Mouse (Mus musculus): ENCODE measurements at regions not wholly inside any gene's neighbourhood (a gene's known extent, or its start where the extent isn't known, plus 50 kb on each side); places are given as distances from the start of the nearest gene placed in this dataset.

DNA sequence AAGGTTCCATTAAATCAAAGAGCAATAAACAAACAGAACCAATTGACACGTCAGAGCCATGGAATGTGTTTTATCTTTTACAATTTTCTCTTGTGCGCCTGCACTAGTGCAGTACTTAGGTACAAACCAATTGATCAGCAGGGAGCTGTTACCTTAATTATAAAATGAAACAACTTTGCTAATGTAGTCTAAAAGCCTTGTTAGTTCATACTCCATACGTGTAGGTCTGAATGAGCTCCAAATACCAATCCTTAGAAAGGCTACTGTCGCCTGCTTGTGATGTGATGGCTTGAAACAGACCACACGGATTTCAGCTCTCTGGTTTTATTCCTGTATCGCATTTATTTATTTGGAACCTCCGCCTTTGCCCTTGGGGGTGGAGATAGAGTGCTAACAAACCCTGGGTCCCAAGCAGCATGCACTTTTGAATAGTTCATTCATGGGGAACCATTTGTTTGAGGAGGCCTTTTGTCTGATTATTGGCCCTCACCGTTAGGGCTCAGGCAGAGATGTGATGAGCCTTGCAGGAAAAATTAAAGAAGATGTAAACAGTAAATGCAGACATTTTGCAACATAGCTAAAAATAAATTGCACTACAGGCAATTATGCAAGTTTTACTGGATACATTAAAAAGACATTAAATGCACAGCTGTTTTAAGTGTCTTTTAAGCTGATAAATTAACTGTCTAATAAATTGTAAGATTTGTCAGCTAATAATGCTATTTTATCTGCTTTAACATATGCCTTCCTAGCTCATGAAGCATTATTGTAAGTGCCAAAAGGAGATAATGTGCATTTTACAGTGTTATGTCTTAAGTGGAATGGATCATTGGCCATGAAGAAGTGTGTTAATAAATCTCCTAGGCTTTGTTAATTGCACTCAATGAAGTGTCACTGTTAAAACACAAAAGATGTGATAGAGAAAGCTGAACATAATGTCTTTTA lies 496.0 kb upstream of the Pou3f4 start (continued):
- TF ChIP-seq MEF2A (IDR thresholded peaks at IDR 0.05; ENCODE audit: extremely low read depth, insufficient replicate concordance, low read depth, low read length, poor library complexity, severe bottlenecking): peak; percentile 43; the same call in 1 of the 2 replicates
- TF ChIP-seq RCOR1 (IDR thresholded peaks at IDR 0.05; ENCODE audit: low read depth, low read length): peak; percentile 44; the same call in 1 of the 2 replicates
- no peak for TF ChIP-seq TAL1 (IDR thresholded peaks at IDR 0.05; ENCODE audit: low read length)
- no peak for TF ChIP-seq USF1 (IDR thresholded peaks at IDR 0.05; ENCODE audit: low read depth, low read length)
- TF ChIP-seq POLR2A (IDR thresholded peaks at IDR 0.05; ENCODE audit: control insufficient read depth in 1 of 2, insufficient read depth in 1 of 2, low read depth in 1 of 2, low read length in 2 of 2, poor library complexity in 1 of 2): no peak
- peak; percentile 88 for TF ChIP-seq ETS1 (IDR thresholded peaks at IDR 0.05; ENCODE audit: low read depth, low read length)
- peak; percentile 43; the same call in 1 of the 2 replicates for TF ChIP-seq GATA1 (IDR thresholded peaks at IDR 0.05; ENCODE audit: low read depth, low read length)
- no peak for TF ChIP-seq ELF1 (IDR thresholded peaks at IDR 0.05; ENCODE audit: low read depth, low read length)
- no peak for TF ChIP-seq MAZ (IDR thresholded peaks at IDR 0.05; ENCODE audit: low read depth, low read length)
- no peak for TF ChIP-seq MYC (IDR thresholded peaks at IDR 0.05; ENCODE audit: low read depth, low read length)
- no peak for TF ChIP-seq HCFC1 (IDR thresholded peaks at IDR 0.05; ENCODE audit: low read depth, low read length)
- TF ChIP-seq SIN3A (IDR thresholded peaks at IDR 0.05; ENCODE audit: low read length): 0 out of 2 replicates have a peak, but pooled peaks have one; percentile 25
- no peak for TF ChIP-seq UBTF (IDR thresholded peaks at IDR 0.05; ENCODE audit: borderline replicate concordance, insufficient read depth, low read depth, low read length)
- no peak for TF ChIP-seq CHD2 (IDR thresholded peaks at IDR 0.05; ENCODE audit: low read length)
- no peak for TF ChIP-seq CTCF (IDR thresholded peaks at IDR 0.05 in 2 of 3, conservative IDR thresholded peaks at IDR 0.05 in 1 of 3; ENCODE audit: control insufficient read depth in 1 of 3, insufficient read depth in 1 of 3, low read depth in 2 of 3, low read length in 3 of 3, poor library complexity in 1 of 3, severe bottlenecking in 1 of 3)
- no peak for TF ChIP-seq MXI1 (IDR thresholded peaks at IDR 0.05; ENCODE audit: low read depth, low read length)
- TF ChIP-seq TBP (IDR thresholded peaks at IDR 0.05; ENCODE audit: low read depth, low read length): no peak
- TF ChIP-seq RAD21 (IDR thresholded peaks at IDR 0.05; ENCODE audit: low read depth, low read length): no peak

DNA sequence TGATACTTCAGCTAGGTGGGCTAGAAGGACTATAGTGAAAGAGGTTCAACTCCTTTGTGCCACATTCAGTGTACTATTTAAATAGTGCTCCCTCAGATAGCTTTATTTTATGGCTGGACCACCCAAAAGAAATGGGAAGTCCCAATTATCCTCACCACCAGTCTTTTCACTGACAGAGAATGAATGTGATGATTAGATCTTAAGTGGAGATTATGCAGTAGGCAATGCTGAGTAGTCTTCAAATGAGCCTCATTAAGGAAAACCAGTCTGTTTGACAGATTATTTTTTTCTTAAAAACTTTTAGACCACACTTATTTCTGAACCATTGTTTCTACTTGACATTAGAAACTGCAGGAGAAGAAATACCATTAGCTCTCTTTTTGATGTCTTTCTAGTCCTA lies 493.8 kb upstream of the Pou3f4 start:
- peaks cover 0 to 24% of the 10 kb centered on the region in 2 experiments; a peak in 2 of 4 replicates for H3K36me3 ChIP-seq (ENCODE audit: control insufficient read depth in 1 of 2, insufficient read depth in 2 of 2, low read length in 2 of 2)
- H3K4me3 ChIP-seq (ENCODE audit: control insufficient read depth in 1 of 2, insufficient read depth in 1 of 2, low read depth in 2 of 2, low read length in 2 of 2): no peak overlapping the region
- peak; percentile 59 for DNase-seq (ENCODE audit: low read depth, low spot score)
- H3K4me1 ChIP-seq (ENCODE audit: control insufficient read depth in 1 of 2, insufficient read depth in 2 of 2, low read length in 2 of 2): peaks cover 4 to 21% of the 10 kb centered on the region in 2 experiments; a peak in 3 of 4 replicates
- no peak overlapping the region; the same call in 1 of the 2 replicates for H3K27ac ChIP-seq (ENCODE audit: control insufficient read depth, low read depth, low read length)
- H3K9ac ChIP-seq (ENCODE audit: control insufficient read depth, low read depth, low read length, poor library complexity, severe bottlenecking): no peak overlapping the region
- H3K27me3 ChIP-seq (ENCODE audit: control insufficient read depth in 1 of 2, insufficient read depth in 2 of 2, low read length in 2 of 2): no peaks in the 10 kb centered on the region
- H3K9me3 ChIP-seq (replicated peaks; ENCODE audit: insufficient read depth, low read length): no peaks in the 10 kb centered on the region
- no peaks in the 10 kb centered on the region for H3K79me2 ChIP-seq (ENCODE audit: control insufficient read depth, insufficient read depth, low read length, poor library complexity)
- TF ChIP-seq CHD1 (IDR thresholded peaks at IDR 0.05; ENCODE audit: low read depth, low read length) (no peak), NRF1 (IDR thresholded peaks at IDR 0.05; ENCODE audit: insufficient read depth, low read depth, low read length, poor library complexity, severe bottlenecking) (no peak), USF1 (IDR thresholded peaks at IDR 0.05; ENCODE audit: low read depth, low read length) (no peak), SIN3A (IDR thresholded peaks at IDR 0.05; ENCODE audit: low read length) (peak; percentile 60; the same call in 1 of the 2 replicates), JUND (IDR thresholded peaks at IDR 0.05; ENCODE audit: low read depth, low read length) (no peak), RCOR1 (IDR thresholded peaks at IDR 0.05; ENCODE audit: low read depth, low read length) (peak; percentile 83), ZNF384 (IDR thresholded peaks at IDR 0.05; ENCODE audit: low read depth, low read length) (peak; percentile 66), MAX (IDR thresholded peaks at IDR 0.05; ENCODE audit: low read length) (no peak), MEF2A (IDR thresholded peaks at IDR 0.05; ENCODE audit: extremely low read depth, insufficient replicate concordance, low read depth, low read length, poor library complexity, severe bottlenecking) (no peak), E2F4 (IDR thresholded peaks at IDR 0.05; ENCODE audit: borderline replicate concordance, low read depth, low read length) (no peak; the same call in 1 of the 2 replicates), CTCF (IDR thresholded peaks at IDR 0.05 in 2 of 3, conservative IDR thresholded peaks at IDR 0.05 in 1 of 3; ENCODE audit: control insufficient read depth in 1 of 3, insufficient read depth in 1 of 3, low read depth in 2 of 3, low read length in 3 of 3, poor library complexity in 1 of 3, severe bottlenecking in 1 of 3) (no peak), KAT2A (conservative IDR thresholded peaks at IDR 0.05; ENCODE audit: low read depth, low read length) (0 out of 2 replicates have a peak, but pooled peaks have one; percentile 36), POLR2AphosphoS5 (IDR thresholded peaks at IDR 0.05; ENCODE audit: borderline replicate concordance, low read depth, low read length) (no peak), ZC3H11A (IDR thresholded peaks at IDR 0.05; ENCODE audit: low read depth, low read length) (0 out of 2 replicates have a peak, but pooled peaks have one; percentile 33), MAFK (IDR thresholded peaks at IDR 0.05; ENCODE audit: borderline replicate concordance, low read depth, low read length) (peak; percentile 24; the same call in 1 of the 2 replicates), CHD2 (IDR thresholded peaks at IDR 0.05; ENCODE audit: low read length) (no peak; the same call in 1 of the 2 replicates), MXI1 (IDR thresholded peaks at IDR 0.05; ENCODE audit: low read depth, low read length) (no peak), GATA1 (IDR thresholded peaks at IDR 0.05; ENCODE audit: low read depth, low read length) (peak; percentile 93), TBP (IDR thresholded peaks at IDR 0.05; ENCODE audit: low read depth, low read length) (no peak), GABPA (IDR thresholded peaks at IDR 0.05; ENCODE audit: low read depth, low read length) (no peak), ZMIZ1 (IDR thresholded peaks at IDR 0.05; ENCODE audit: low read depth, low read length) (no peak), MAZ (IDR thresholded peaks at IDR 0.05; ENCODE audit: low read depth, low read length) (no peak; the same call in 1 of the 2 replicates)

All from MEL (cell line).